In the genomic region with DNA sequence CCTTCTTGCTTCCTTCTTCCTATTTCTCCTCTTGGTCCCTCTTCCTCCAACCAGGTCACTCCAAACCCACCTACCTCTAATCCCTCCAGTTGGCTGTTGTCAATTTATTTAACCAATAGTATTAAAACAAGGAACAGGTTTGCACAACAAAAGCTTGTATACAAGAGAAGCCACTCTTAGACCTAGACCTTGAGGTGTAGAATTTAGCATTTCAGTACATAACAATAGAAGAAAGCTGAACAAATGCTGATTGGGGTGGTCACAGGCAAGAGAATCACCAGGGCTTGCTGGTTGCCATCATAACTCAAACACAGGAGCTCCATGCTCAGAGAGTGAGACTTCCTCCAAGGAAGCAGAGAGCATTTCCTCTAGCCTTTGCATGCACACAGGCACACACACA, we compare ENCODE assay signal across 13 mouse cellular contexts.
"Had no signal": no experiment of that assay in that cellular context is flagged by ENCODE, and none has a peak within 500 bp of the region (broad histone marks: within the 10 kb centered on the region; RNA-seq: fewer than 3 reads in every experiment).

No protein-coding gene starts in this region.

- H3K9ac ChIP-seq: neural tube, embryonic 12.5 days; neural tube, embryonic 13.5 days; neural tube, embryonic 15.5 days; stomach, embryonic 15.5 days had no signal

- H3K4me2 ChIP-seq: neural tube, embryonic 12.5 days; neural tube, embryonic 13.5 days; neural tube, embryonic 15.5 days; stomach, embryonic 15.5 days had no signal

- H3K27me3 ChIP-seq: neural tube, embryonic 12.5 days; neural tube, embryonic 13.5 days; neural tube, embryonic 15.5 days; stomach, embryonic 15.5 days had no signal

- H3K9me3 ChIP-seq: neural tube, embryonic 12.5 days; neural tube, embryonic 13.5 days; neural tube, embryonic 15.5 days; stomach, embryonic 15.5 days had no signal

- H3K27ac ChIP-seq: neural tube, embryonic 12.5 days; neural tube, embryonic 13.5 days; neural tube, embryonic 15.5 days; stomach, embryonic 15.5 days had no signal

- DNase-seq: retina, postnatal 1 day; right cerebral cortex, postnatal 14 days; right cerebral cortex, postnatal 4 days; spleen, adult 18-20 months; thymus, adult 2 months; thymus, postnatal 14 days; thymus, postnatal 25 days; thymus, postnatal 36 days; thymus, postnatal 4 days had no signal

- H3K36me3 ChIP-seq: neural tube, embryonic 12.5 days; neural tube, embryonic 13.5 days; neural tube, embryonic 15.5 days; stomach, embryonic 15.5 days had no signal

- H3K4me3 ChIP-seq: neural tube, embryonic 12.5 days; neural tube, embryonic 13.5 days; neural tube, embryonic 15.5 days; stomach, embryonic 15.5 days had no signal

- H3K4me1 ChIP-seq: neural tube, embryonic 12.5 days; neural tube, embryonic 13.5 days; neural tube, embryonic 15.5 days; stomach, embryonic 15.5 days had no signal
